Mouse (Mus musculus) thymus, postnatal 4 days (tissue): ENCODE data around the gene Tlr7.
"Not testable (repeated sequence)": the region's sequence is repeated elsewhere in the genome, so short reads cannot be mapped to it uniquely, and the experiment has no call there.

Experiments used
- DNase-seq: peaks from one replicate; pipeline ENCODE4 v3.0.0; 2021

The Tlr7 gene

GRCm38 (mm10) chrX:167330399-167330798 is at the start of gene Tlr7:
Gene Tlr7 (minus strand): TSS chrX:167330558.
- DNase-seq, result peak; percentile 21

GRCm38 (mm10) chrX:167380073-167380472 is 49.7 kb upstream of the Tlr7 start:
- DNase-seq, result no peak

GRCm38 (mm10) chrX:167361231-167361630 is 30.9 kb upstream of the Tlr7 start:
- DNase-seq, result peak; percentile 43

- DNase-seq, result peak; percentile 52
Observed at GRCm38 (mm10) chrX:167359704-167360103, 29.3 kb upstream of the Tlr7 start.

GRCm38 (mm10) chrX:167357415-167357814 is 27.1 kb upstream of the Tlr7 start:
- DNase-seq, result no peak

GRCm38 (mm10) chrX:167355965-167356364 is 25.6 kb upstream of the Tlr7 start:
- no peak for DNase-seq

- no peak for DNase-seq
Observed at GRCm38 (mm10) chrX:167353617-167354016, 23.3 kb upstream of the Tlr7 start.

GRCm38 (mm10) chrX:167346440-167346839 is 16.1 kb upstream of the Tlr7 start:
- no peak for DNase-seq

- DNase-seq, result no peak
Observed at GRCm38 (mm10) chrX:167344356-167344755, 14.0 kb upstream of the Tlr7 start.

- DNase-seq, result no peak
Observed at GRCm38 (mm10) chrX:167341811-167342210, 11.5 kb upstream of the Tlr7 start.

- no peak for DNase-seq
Observed at GRCm38 (mm10) chrX:167340190-167340589, 9.8 kb upstream of the Tlr7 start.

- DNase-seq, result no peak
Observed at GRCm38 (mm10) chrX:167337990-167338389, 7.6 kb upstream of the Tlr7 start.

GRCm38 (mm10) chrX:167334571-167334970 is 4.2 kb upstream of the Tlr7 start:
- no peak for DNase-seq

- DNase-seq, result no peak
Observed at GRCm38 (mm10) chrX:167332607-167333006, 2.2 kb upstream of the Tlr7 start.

- no peak for DNase-seq
Observed at GRCm38 (mm10) chrX:167330993-167331392, 635 bp upstream of the Tlr7 start.

- DNase-seq, result no peak
Observed at GRCm38 (mm10) chrX:167329620-167330019, 738 bp downstream of the Tlr7 start.

GRCm38 (mm10) chrX:167329098-167329497 is 1.3 kb downstream of the Tlr7 start:
- no peak for DNase-seq

- no peak for DNase-seq
Observed at GRCm38 (mm10) chrX:167328519-167328918, 1.8 kb downstream of the Tlr7 start.

GRCm38 (mm10) chrX:167323742-167324141 is 6.6 kb downstream of the Tlr7 start:
- peak; percentile 67 for DNase-seq

GRCm38 (mm10) chrX:167321233-167321806 is 9.0 kb downstream of the Tlr7 start:
- no peak for DNase-seq

- no peak for DNase-seq
Observed at GRCm38 (mm10) chrX:167318819-167319396, 11.4 kb downstream of the Tlr7 start.

- DNase-seq, result no peak
Observed at GRCm38 (mm10) chrX:167315766-167316165, 14.6 kb downstream of the Tlr7 start.

- no peak for DNase-seq
Observed at GRCm38 (mm10) chrX:167315093-167315726, 15.1 kb downstream of the Tlr7 start.

- DNase-seq, result not testable (repeated sequence)
Observed at GRCm38 (mm10) chrX:167302061-167302460, 28.3 kb downstream of the Tlr7 start.

- DNase-seq, result peak; percentile 81
Observed at GRCm38 (mm10) chrX:167276953-167277352, 53.4 kb downstream of the Tlr7 start.
